Mouse (Mus musculus) megakaryocyte progenitor cell, adult 5-6 weeks (primary cell): ENCODE measurements around the gene Thsd4. TPM values are rescaled to one million over a fixed set of nuclear protein-coding genes. Genes with fewer than 3 reads are reported as not detected.

ENCODE experiments used
- ATAC-seq: replicated peaks from 2 replicates; pipeline ENCODE4 v1.8.0; 2016; ENCODE audit warnings: mild to moderate bottlenecking, moderate TSS enrichment, inconsistent platforms; ENCODE audit not compliant: poor library complexity
- total RNA-seq, 2 experiments: library from RNA; stranded (forward) in 1 of 2; stranded (reverse) in 1 of 2; fragments of 157-497, 149-512 nt in 1 of 2; fragments of 200-1000 nt in 1 of 2; gene quantifications; 2 replicates each; pipeline versions ENCODE4 v1.2.3 to v1.2.4; 2015 to 2017

Thsd4 gene
- total RNA-seq, 2 experiments from 2014 or later, result 0.05 to 0.17 TPM

- ATAC-seq, result no peak
Measured at GRCm38 (mm10) chr9:60382941-60383340, 138.9 kb downstream of the Thsd4 start.

DNA sequence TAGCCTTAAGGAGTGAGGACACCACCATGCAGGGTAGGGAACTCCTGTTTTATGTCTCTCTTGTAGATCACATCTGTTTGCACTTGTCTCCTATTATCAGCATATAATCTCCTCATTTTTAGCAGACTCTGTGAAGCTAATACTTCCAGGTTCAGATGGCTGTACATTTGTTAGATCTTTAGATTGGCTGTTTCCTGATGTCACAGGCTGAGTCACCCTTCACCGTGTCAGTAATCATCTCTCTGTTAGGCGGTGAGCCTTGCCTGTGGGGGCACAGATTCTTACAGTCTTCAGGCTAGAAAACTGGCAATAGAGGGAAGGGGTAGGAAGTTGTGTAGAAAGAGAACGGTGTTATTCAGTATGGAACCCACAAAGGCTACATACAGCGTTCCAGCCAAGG is 139.3 kb downstream of the Thsd4 start:
- ATAC-seq, result no peak

GRCm38 (mm10) chr9:60381010-60381409 is 140.8 kb downstream of the Thsd4 start:
- ATAC-seq, result no peak

DNA sequence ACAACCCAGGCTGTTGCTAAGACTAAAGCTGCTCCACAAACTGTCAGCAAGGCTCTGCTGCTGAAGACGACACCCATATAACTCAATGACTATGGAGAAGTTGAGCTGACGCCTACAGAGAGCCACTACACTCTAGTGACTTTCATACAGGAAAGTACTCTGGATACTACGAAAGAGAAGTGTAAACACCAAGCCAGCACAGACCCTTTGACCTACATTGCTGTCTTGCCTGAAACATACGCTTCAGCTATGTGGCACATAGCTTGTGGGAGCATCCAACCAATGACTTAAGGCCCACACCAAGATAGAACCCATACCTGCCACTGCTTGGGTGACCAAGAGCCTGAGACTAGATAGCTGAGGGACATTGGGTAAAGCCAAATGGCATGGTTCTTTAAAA is 141.3 kb downstream of the Thsd4 start:
- no peak for ATAC-seq

GRCm38 (mm10) chr9:60378235-60378634 is 143.6 kb downstream of the Thsd4 start:
- no peak for ATAC-seq

DNA sequence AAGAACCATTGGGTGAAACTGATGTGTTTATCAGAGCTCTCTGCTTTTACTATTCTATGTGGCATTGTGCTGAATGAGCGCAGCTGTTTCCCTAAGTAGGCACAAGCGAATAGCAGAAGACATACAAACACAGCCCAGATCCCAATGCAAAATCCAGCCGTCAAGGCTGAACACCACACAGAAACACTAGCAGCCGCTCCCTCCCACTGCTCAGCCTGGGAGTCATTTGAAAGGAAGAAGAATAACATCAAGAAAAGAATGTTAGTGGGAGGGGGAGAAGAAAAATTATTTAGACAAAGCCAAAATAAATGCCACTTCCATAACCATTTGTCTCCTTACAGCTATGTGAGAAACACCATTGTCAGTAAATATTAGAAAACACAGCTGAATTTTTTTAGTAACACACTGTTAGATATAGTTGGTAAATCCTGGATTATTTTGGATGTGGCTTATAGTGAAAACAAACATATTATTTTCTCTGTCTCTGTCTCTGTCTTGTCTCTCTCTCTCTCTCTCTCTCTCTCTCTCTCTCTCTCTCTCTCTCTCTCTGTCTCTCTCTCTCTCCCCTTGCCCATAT is 148.6 kb downstream of the Thsd4 start:
- ATAC-seq, result no peak

GRCm38 (mm10) chr9:60368516-60368915 is 153.3 kb downstream of the Thsd4 start:
- ATAC-seq, result no peak

DNA sequence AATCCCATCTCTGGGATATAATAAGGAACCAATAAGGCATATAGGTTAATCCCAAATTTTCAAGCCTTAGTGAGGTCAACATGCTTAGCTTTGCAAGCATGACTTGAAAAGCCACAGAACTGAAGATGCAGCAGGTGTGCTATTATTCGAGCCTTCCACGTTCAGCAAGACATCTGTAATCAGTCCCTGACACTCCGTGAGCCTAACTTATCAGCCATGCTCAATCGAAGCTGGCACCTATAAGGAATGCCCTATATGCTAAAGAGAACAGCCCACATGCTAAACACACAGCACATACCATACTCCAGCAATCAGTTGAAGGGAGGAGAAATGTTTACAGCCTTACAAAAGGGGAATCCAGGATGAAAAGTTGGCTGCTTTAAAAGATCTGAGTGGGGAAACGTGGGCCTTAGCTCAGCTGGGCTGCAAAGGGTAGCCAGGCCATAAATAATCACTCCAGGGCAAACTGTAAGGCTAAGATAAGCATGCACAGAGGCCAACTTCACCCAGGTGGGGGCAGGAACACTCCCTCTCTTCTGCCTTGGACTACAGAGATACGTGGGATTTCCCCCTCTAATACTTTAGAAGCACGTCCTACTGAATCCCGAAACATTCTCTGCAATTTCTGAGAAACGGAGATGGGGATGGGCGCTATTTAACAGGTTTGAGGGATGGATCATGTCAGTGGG is 154.1 kb downstream of the Thsd4 start:
- peak; percentile 86 for ATAC-seq

- no peak for ATAC-seq
Measured at GRCm38 (mm10) chr9:60364166-60364781, 157.6 kb downstream of the Thsd4 start.

DNA sequence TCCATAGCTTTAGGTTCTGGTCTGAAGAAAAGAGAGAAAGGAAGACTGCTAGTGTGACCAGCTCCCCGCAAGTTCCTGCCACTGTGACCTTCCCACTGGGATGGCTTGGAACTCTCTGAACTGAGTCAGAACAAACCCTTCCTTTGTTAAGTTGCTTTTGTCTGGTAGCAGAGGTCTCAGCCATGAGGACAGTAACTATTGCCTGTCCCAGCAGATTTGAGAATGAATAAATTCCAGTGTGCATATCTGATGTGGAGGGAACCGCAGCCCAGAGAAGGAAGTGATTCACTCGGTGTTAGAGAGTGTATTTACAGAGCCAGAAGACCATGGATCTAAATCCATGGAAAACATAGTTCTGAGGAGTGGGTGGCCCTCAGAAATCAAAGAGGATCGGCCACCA is 169.5 kb downstream of the Thsd4 start:
- no peak for ATAC-seq

GRCm38 (mm10) chr9:60351153-60351552 is 170.7 kb downstream of the Thsd4 start:
- ATAC-seq, result no peak

GRCm38 (mm10) chr9:60336147-60336546 is 185.7 kb downstream of the Thsd4 start:
- ATAC-seq, result no peak

DNA sequence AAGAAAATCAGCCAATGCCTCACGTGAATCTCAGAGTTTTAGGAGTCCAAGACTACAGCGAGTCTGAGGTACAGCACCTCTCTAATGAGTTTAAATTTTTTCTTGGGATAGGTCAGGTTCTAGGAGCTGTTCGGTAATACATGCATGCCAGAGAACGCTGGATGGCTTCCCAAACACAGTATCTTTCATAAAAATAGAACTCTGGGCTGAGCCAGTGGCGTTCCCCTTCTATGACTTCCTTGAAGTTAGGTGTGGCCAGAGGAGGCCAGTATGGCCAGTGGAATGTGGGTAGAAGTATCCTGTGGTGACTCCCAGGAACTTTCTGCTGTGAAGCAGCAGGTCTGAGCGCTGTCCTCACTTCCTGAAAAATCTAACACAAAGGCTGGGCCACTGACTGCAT is 186.4 kb downstream of the Thsd4 start:
- no peak for ATAC-seq

GRCm38 (mm10) chr9:60329911-60330310 is 191.9 kb downstream of the Thsd4 start:
- ATAC-seq, result no peak

- ATAC-seq, result no peak
Measured at GRCm38 (mm10) chr9:60324716-60325115, 197.1 kb downstream of the Thsd4 start.

DNA sequence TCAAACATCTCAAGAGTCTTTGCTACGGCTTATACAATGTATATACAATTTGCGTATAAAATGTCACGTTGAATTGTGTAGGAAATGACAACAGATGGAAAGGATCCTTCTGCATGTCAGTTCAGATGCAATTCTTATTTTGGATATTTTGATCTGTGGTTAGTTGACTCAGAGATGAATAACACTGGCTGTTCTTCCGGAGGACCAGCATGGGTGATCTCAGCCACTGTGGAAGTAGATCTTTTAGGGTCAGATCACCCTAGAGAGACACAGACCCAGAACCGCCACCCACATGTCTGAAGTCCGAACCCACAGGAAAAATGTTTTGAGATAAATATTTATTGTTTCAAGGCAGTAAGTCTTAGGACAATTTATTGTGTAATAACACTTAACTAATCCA is 198.4 kb downstream of the Thsd4 start:
- no peak for ATAC-seq

GRCm38 (mm10) chr9:60317291-60317690 is 204.6 kb downstream of the Thsd4 start:
- no peak for ATAC-seq

DNA sequence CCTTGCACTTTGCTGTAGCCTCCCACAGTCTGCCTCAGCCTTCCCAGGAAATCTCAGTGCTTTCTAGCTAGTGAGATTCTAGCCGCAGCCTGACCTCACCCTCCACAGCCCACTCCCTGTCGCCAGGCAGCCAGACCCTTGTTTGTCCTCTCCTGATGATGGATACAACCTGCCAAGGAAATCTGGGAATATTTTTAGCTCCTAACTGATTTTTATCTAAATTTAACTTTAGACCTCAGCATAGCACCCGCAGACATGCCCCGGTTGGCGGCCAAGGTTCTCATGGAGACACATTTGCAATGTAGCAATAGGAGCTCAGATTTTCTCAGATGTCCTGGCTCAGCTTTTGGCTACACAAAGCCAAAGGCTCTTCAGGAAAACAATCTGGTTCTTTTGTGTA is 205.3 kb downstream of the Thsd4 start:
- ATAC-seq, result no peak

DNA sequence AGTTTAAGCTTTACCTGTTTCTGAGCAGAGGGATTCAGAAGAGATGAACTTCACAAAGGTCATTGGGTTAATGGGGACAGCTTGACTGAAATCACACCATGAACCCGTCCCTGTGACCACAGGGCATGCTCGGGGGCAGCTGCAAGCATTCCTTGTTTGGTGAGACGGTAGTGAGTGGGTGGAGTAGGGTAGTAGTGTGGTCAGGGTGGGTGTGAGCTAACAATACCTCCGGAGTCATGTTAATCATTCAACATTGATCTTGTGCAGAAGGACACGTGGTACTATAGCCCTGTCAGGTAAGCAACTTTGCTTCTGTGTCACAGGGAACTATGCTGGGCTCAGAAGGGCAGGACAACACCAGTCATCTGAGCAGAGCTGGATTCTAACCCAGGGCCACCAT is 206.3 kb downstream of the Thsd4 start:
- ATAC-seq, result no peak

DNA sequence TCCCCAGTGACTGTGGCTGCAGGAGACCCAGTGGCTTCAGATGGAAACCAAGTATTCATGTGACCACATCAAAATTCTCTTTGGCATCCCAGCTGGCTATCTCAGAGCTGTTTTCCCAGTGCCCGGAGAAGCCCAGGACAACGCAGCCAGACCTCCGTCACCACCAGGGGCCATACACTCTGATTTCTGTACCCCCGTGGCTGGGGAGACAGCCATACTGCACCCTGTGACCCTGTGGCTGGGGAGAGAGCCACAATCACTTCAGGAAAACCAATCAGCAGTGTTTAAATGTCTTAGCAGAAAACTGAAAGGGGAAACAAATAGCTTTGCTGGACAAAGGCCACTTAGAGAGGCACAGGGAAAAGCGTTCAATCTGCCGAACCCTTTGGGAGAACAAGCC is 208.2 kb downstream of the Thsd4 start:
- no peak for ATAC-seq

GRCm38 (mm10) chr9:60312670-60313069 is 209.2 kb downstream of the Thsd4 start:
- no peak for ATAC-seq

DNA sequence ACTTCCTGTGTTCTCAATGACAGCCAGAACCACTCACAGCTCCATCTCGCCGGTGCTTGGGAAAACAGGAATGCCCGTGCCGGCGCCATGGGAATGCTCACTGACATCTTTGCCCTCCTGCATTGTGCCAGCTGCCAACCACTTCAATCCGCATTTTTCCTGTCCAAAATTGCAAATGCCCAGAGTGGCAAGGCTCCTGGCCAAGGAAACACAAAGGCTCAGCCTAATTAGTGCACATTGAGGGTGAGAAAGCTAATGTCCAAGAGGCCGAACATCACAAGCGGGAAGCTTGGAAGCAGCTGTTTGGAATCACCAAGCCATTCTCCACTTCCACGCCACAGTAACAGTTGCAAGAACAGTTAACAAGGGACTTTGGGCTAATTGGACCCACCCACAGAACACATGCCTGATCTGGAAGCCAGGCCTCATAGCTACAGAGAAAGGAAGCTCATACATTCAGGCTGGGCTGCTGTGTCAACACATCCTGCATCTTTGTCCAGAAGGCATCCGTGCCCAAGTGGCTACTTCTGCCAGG is 210.2 kb downstream of the Thsd4 start:
- ATAC-seq, result no peak
